In genomic region chr5:125634666-125635065, GRCm38 (mm10) we compare ENCODE assay signal across 24 mouse cellular contexts.
DNase-seq lines count a peak whose midpoint lies in the region; ATAC-seq and TF ChIP-seq lines count a peak whose summit lies in the region.
"Had no signal": no experiment of that assay in that cellular context is flagged by ENCODE, and none has a peak within 500 bp of the region (broad histone marks: within the 10 kb centered on the region; RNA-seq: fewer than 3 reads in every experiment).

No protein-coding gene starts in this region.

- ATAC-seq in midbrain, postnatal 0 days (ENCODE audit: low FRiP score) = no peak
- no peak for ATAC-seq in midbrain, embryonic 13.5 days
- no peak for ATAC-seq in stomach, postnatal 0 days (ENCODE audit: low FRiP score, low TSS enrichment)
- ATAC-seq: forebrain, embryonic 14.5 days; hindbrain, postnatal 0 days had no signal

- H3K27me3 ChIP-seq in midbrain, postnatal 0 days (ENCODE audit: insufficient read depth, low read length) = no peaks in the 10 kb centered on the region
- no peaks in the 10 kb centered on the region for H3K27me3 ChIP-seq in midbrain, embryonic 13.5 days
- no peaks in the 10 kb centered on the region for H3K27me3 ChIP-seq in stomach, postnatal 0 days (ENCODE audit: control insufficient read depth, insufficient read depth, low read length)
- H3K27me3 ChIP-seq: embryonic facial prominence, embryonic 15.5 days; heart, embryonic 13.5 days; hindbrain, embryonic 12.5 days had no signal

- no peak overlapping the region for H3K4me3 ChIP-seq in left cerebral cortex, adult 2 months
- no peak overlapping the region for H3K4me3 ChIP-seq in midbrain, postnatal 0 days (ENCODE audit: low read depth, low read length)
- no peak overlapping the region for H3K4me3 ChIP-seq in midbrain, embryonic 13.5 days (replicated peaks)
- no peak overlapping the region for H3K4me3 ChIP-seq in ES-E14 (ENCODE audit: insufficient read depth in 1 of 2, low read depth in 1 of 2, low read length in 2 of 2, poor library complexity in 1 of 2, severe bottlenecking in 1 of 2)
- H3K4me3 ChIP-seq in stomach, postnatal 0 days (ENCODE audit: low read depth, low read length) = no peak overlapping the region
- H3K4me3 ChIP-seq: embryonic facial prominence, embryonic 15.5 days; erythroblast, embryonic 14.5 days; forebrain, embryonic 10.5 days; gastrocnemius, adult 2 months; heart, embryonic 13.5 days; hindbrain, embryonic 12.5 days had no signal

- H3K9me3 ChIP-seq in midbrain, postnatal 0 days (ENCODE audit: low read length) = no peaks in the 10 kb centered on the region
- H3K9me3 ChIP-seq in midbrain, embryonic 13.5 days = no peaks in the 10 kb centered on the region
- H3K9me3 ChIP-seq in ES-E14 (ENCODE audit: control insufficient read depth, insufficient read depth, low read depth, low read length) = no peaks in the 10 kb centered on the region
- no peaks in the 10 kb centered on the region for H3K9me3 ChIP-seq in stomach, postnatal 0 days (ENCODE audit: control insufficient read depth, low read length)
- H3K9me3 ChIP-seq: embryonic facial prominence, embryonic 15.5 days; forebrain, embryonic 10.5 days; hindbrain, embryonic 12.5 days had no signal

- no peak overlapping the region for H3K4me2 ChIP-seq in midbrain, postnatal 0 days (ENCODE audit: low read depth, low read length, poor library complexity, severe bottlenecking)
- H3K4me2 ChIP-seq in midbrain, embryonic 13.5 days (replicated peaks) = no peak overlapping the region
- no peak overlapping the region for H3K4me2 ChIP-seq in stomach, postnatal 0 days (replicated peaks; ENCODE audit: low read depth)
- H3K4me2 ChIP-seq: embryonic facial prominence, embryonic 15.5 days; heart, embryonic 13.5 days; hindbrain, embryonic 12.5 days had no signal

- intact Hi-C loops in left cerebral cortex, adult 2 months (cut with DNase I) = loop anchor here (5.0 kb wide), 1 partner anchor 68 kb away; no protein-coding TSS in a partner anchor

- no peak overlapping the region for H3K9ac ChIP-seq in midbrain, postnatal 0 days (replicated peaks; ENCODE audit: low read length, poor library complexity, severe bottlenecking)
- H3K9ac ChIP-seq in midbrain, embryonic 13.5 days (replicated peaks) = no peak overlapping the region
- no peak overlapping the region for H3K9ac ChIP-seq in ES-E14 (ENCODE audit: insufficient read depth, low read depth, low read length, poor library complexity, severe bottlenecking)
- H3K9ac ChIP-seq in stomach, postnatal 0 days (ENCODE audit: low read length) = no peak overlapping the region
- H3K9ac ChIP-seq: embryonic facial prominence, embryonic 15.5 days; heart, embryonic 13.5 days; hindbrain, embryonic 12.5 days had no signal

- H3K27ac ChIP-seq in left cerebral cortex, adult 2 months = no peak overlapping the region
- no peak overlapping the region for H3K27ac ChIP-seq in midbrain, postnatal 0 days (ENCODE audit: low read depth, low read length)
- H3K27ac ChIP-seq in midbrain, embryonic 13.5 days = no peak overlapping the region
- no peak overlapping the region for H3K27ac ChIP-seq in ES-E14 (ENCODE audit: insufficient read depth, low read depth, low read length, poor library complexity, severe bottlenecking)
- H3K27ac ChIP-seq in stomach, postnatal 0 days (replicated peaks) = no peak overlapping the region
- H3K27ac ChIP-seq: embryonic facial prominence, embryonic 15.5 days; forebrain, embryonic 10.5 days; gastrocnemius, adult 2 months; heart, embryonic 13.5 days; hindbrain, embryonic 12.5 days; hindbrain, postnatal 0 days had no signal

- no peak for TF ChIP-seq EP300 in stomach, postnatal 0 days (optimal IDR thresholded peaks at IDR 0.05)

- DNase-seq in left cerebral cortex, adult 2 months (ENCODE audit: extremely low spot score in 1 of 2, low spot score in 2 of 2) = no peak
- DNase-seq in left cerebral cortex, adult 11 months (ENCODE audit: low spot score) = no peak
- no peak for DNase-seq in midbrain, postnatal 0 days (ENCODE audit: low spot score)
- no peak for DNase-seq in ES-E14 (ENCODE audit: low read depth, low spot score)
- DNase-seq in stomach, postnatal 0 days (ENCODE audit: low spot score) = no peak
- no peak for DNase-seq in heart, postnatal 4 days
- no peak for DNase-seq in retina, embryonic 14.5 days (ENCODE audit: low spot score)
- DNase-seq: adrenal gland, adult 2 months; adrenal gland, postnatal 25 days; cerebellum, adult 18-20 months; cerebellum, adult 9-11 months; cerebellum, postnatal 36 days; gastrocnemius, adult 2 months; gastrocnemius, postnatal 25 days; heart, adult 11 months; heart, postnatal 36 days had no signal

- in situ Hi-C loops in ES-E14 (cut with MboI; ENCODE audit: low sequenced_read_pairs in 2 of 2, unreplicated experiment in 2 of 2) = no loop called here

- WGBS in midbrain, postnatal 0 days = 80% methylated on average over 6 of the region's 6 CpGs
- 76% methylated on average over 6 of the region's 6 CpGs for WGBS in midbrain, embryonic 13.5 days
- 73% methylated on average over 6 of the region's 6 CpGs for WGBS in stomach, postnatal 0 days

- TF ChIP-seq CTCF in left cerebral cortex, adult 2 months (IDR thresholded peaks at IDR 0.05) = peak; percentile 44
- peak; percentile 23; the same call in 1 of the 2 replicates for TF ChIP-seq CTCF in midbrain, postnatal 0 days (IDR thresholded peaks at IDR 0.05)
- TF ChIP-seq CTCF in stomach, postnatal 0 days (IDR thresholded peaks at IDR 0.05; ENCODE audit: low read depth) = 0 out of 2 replicates have a peak, but pooled peaks have one; percentile 15

- H3K36me3 ChIP-seq in midbrain, postnatal 0 days (ENCODE audit: insufficient read depth, low read length) = no peaks in the 10 kb centered on the region
- H3K36me3 ChIP-seq in midbrain, embryonic 13.5 days = no peaks in the 10 kb centered on the region
- H3K36me3 ChIP-seq in ES-E14 (ENCODE audit: control insufficient read depth, insufficient read depth, low read length, poor library complexity, severe bottlenecking) = no peaks in the 10 kb centered on the region
- H3K36me3 ChIP-seq in stomach, postnatal 0 days (ENCODE audit: control insufficient read depth, insufficient read depth, low read length) = no peaks in the 10 kb centered on the region
- H3K36me3 ChIP-seq: embryonic facial prominence, embryonic 15.5 days; forebrain, embryonic 10.5 days; heart, embryonic 13.5 days; hindbrain, embryonic 12.5 days had no signal

- no peaks in the 10 kb centered on the region for H3K4me1 ChIP-seq in midbrain, postnatal 0 days (ENCODE audit: insufficient read depth, low read length)
- H3K4me1 ChIP-seq in midbrain, embryonic 13.5 days (replicated peaks) = no peaks in the 10 kb centered on the region
- H3K4me1 ChIP-seq in ES-E14 (ENCODE audit: control insufficient read depth in 2 of 2, insufficient read depth in 2 of 2, low read length in 2 of 2, poor library complexity in 1 of 2) = peaks cover 0 to 2% of the 10 kb centered on the region in 2 experiments; a peak in 1 of 4 replicates
- H3K4me1 ChIP-seq in stomach, postnatal 0 days (replicated peaks; ENCODE audit: control insufficient read depth, insufficient read depth) = no peaks in the 10 kb centered on the region
- H3K4me1 ChIP-seq: embryonic facial prominence, embryonic 15.5 days; forebrain, embryonic 10.5 days; hindbrain, embryonic 12.5 days had no signal

TF ChIP-seq in ES-E14, 5 proteins besides CTCF, POLR2A, EP300 and RAD21:
- TF ChIP-seq MAFK (IDR thresholded peaks at IDR 0.05; ENCODE audit: insufficient read depth, low read depth, low read length) (no peak), ZC3H11A (IDR thresholded peaks at IDR 0.05; ENCODE audit: borderline replicate concordance, low read depth, low read length) (0 out of 2 replicates have a peak, but pooled peaks have one; percentile 32), CHD2 (IDR thresholded peaks at IDR 0.05; ENCODE audit: low read depth, low read length) (no peak), HCFC1 (IDR thresholded peaks at IDR 0.05; ENCODE audit: borderline replicate concordance, insufficient read depth, low read length) (no peak)
